Mouse (Mus musculus): ENCODE measurements around the gene Olfr27. TPM values are rescaled to one million over a fixed set of nuclear protein-coding genes. Genes with fewer than 3 reads are reported as not detected.

The Olfr27 gene
- polyA plus RNA-seq (2014; fragmentation: Illumina TruSeq; extraction: RNeasy Lipid Tissue Mini Kit (QIAGEN cat#74804); ENCODE audit: insufficient read depth, low read depth, low replicate concordance) = not detected

DNA sequence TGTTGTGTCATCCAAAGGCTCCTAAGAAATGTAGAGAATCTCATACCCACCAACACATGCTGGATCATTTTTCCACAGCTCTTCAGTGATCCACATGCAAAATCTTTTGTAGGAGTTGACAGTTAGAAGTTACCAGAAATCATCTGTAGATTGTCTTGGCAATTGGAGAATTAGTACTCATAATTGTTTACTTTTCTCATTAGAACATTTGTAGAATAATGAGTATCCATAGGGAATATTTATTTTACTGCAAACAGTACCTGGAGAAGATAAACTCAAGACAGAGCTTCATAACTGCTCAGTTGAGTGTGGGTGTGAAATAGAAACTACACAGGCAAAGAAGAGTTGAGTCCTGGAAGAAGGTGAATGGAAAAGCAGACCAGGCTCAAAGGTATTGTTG is at the start of gene Olfr27:
Gene Olfr27 (plus strand): TSS at position 301 of the 400 bp plus-strand sequence.

GRCm38 (mm10) chr9:39078787-39079186 is 49.1 kb upstream of the Olfr27 start, which contains the start of gene Olfr938:
TSS of gene Olfr938 (minus strand) at chr9:39078887.

GRCm38 (mm10) chr9:39166004-39166403 is 38.1 kb downstream of the Olfr27 start, which contains the start of gene Olfr943:
TSS of gene Olfr943 (plus strand) at chr9:39166304.

Other genes with a start within 250 kb of the Olfr27 start
- gene Olfr930, start 198.3 kb upstream of the Olfr27 start, polyA plus RNA-seq (2014; fragmentation: Illumina TruSeq; extraction: RNeasy Lipid Tissue Mini Kit (QIAGEN cat#74804); ENCODE audit: insufficient read depth, low read depth, low replicate concordance) = not detected
- not detected for gene Olfr933, start 155.8 kb upstream of the Olfr27 start, polyA plus RNA-seq (2014; fragmentation: Illumina TruSeq; extraction: RNeasy Lipid Tissue Mini Kit (QIAGEN cat#74804); ENCODE audit: insufficient read depth, low read depth, low replicate concordance)
- not detected for gene Olfr934, start 139.8 kb upstream of the Olfr27 start, polyA plus RNA-seq (2014; fragmentation: Illumina TruSeq; extraction: RNeasy Lipid Tissue Mini Kit (QIAGEN cat#74804); ENCODE audit: insufficient read depth, low read depth, low replicate concordance)
- gene Olfr935, start 128.4 kb upstream of the Olfr27 start, polyA plus RNA-seq (2014; fragmentation: Illumina TruSeq; extraction: RNeasy Lipid Tissue Mini Kit (QIAGEN cat#74804); ENCODE audit: insufficient read depth, low read depth, low replicate concordance) = not detected
- gene Olfr146, start 104.8 kb upstream of the Olfr27 start, polyA plus RNA-seq (2014; fragmentation: Illumina TruSeq; extraction: RNeasy Lipid Tissue Mini Kit (QIAGEN cat#74804); ENCODE audit: insufficient read depth, low read depth, low replicate concordance) = not detected
- gene Olfr937, start 63.2 kb upstream of the Olfr27 start, polyA plus RNA-seq (2014; fragmentation: Illumina TruSeq; extraction: RNeasy Lipid Tissue Mini Kit (QIAGEN cat#74804); ENCODE audit: insufficient read depth, low read depth, low replicate concordance) = not detected
- gene Olfr938, start 49.2 kb upstream of the Olfr27 start, polyA plus RNA-seq (2014; fragmentation: Illumina TruSeq; extraction: RNeasy Lipid Tissue Mini Kit (QIAGEN cat#74804); ENCODE audit: insufficient read depth, low read depth, low replicate concordance) = not detected
- gene Olfr943, start 38.2 kb downstream of the Olfr27 start, polyA plus RNA-seq (2014; fragmentation: Illumina TruSeq; extraction: RNeasy Lipid Tissue Mini Kit (QIAGEN cat#74804); ENCODE audit: insufficient read depth, low read depth, low replicate concordance) = not detected
- not detected for gene Olfr944, start 73.8 kb downstream of the Olfr27 start, polyA plus RNA-seq (2014; fragmentation: Illumina TruSeq; extraction: RNeasy Lipid Tissue Mini Kit (QIAGEN cat#74804); ENCODE audit: insufficient read depth, low read depth, low replicate concordance)
- not detected for gene Olfr1537, start 121.9 kb downstream of the Olfr27 start, polyA plus RNA-seq (2014; fragmentation: Illumina TruSeq; extraction: RNeasy Lipid Tissue Mini Kit (QIAGEN cat#74804); ENCODE audit: insufficient read depth, low read depth, low replicate concordance)
- gene Olfr945, start 148.7 kb downstream of the Olfr27 start, polyA plus RNA-seq (2014; fragmentation: Illumina TruSeq; extraction: RNeasy Lipid Tissue Mini Kit (QIAGEN cat#74804); ENCODE audit: insufficient read depth, low read depth, low replicate concordance) = not detected
- gene Olfr948, start 197.9 kb downstream of the Olfr27 start, polyA plus RNA-seq (2014; fragmentation: Illumina TruSeq; extraction: RNeasy Lipid Tissue Mini Kit (QIAGEN cat#74804); ENCODE audit: insufficient read depth, low read depth, low replicate concordance) = not detected